Mouse (Mus musculus): ENCODE data around the gene Trpm2.
A peak's percentile ranks its signal among the peaks of the same experiment; 100 is the strongest.
"Not testable (repeated sequence)": the region's sequence is repeated elsewhere in the genome, so short reads cannot be mapped to it uniquely, and the experiment has no call there.

Trpm2 gene

DNA sequence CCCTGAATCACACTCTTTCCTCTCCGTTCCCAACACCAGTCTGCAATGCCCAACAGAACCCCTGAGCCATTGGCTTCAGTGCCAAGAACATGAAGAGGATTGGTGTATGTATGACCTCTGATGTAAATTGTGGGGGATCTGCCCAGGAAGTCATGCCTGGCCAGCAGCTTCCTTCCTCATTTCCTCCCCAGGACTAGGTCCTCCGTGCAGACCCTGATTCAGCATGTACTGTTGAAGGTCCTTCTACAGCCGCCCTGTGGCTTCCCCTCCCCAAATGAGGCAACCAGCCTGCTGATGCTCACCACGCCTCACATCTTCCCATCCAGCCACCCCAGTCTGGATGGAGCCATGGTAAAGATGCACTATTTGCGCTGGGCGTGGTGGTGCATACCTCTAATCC lies at the start of gene Trpm2:
Gene Trpm2 (minus strand): TSS at position 83 of the 400 bp plus-strand sequence.
- no peak for DNase-seq (ENCODE audit: low spot score in 2 of 2)

GRCm38 (mm10) chr10:78019984-78020383 lies 49.6 kb upstream of the Trpm2 start:
- not testable (repeated sequence) for DNase-seq (ENCODE audit: low spot score in 2 of 2)

GRCm38 (mm10) chr10:78019291-78019690 lies 48.9 kb upstream of the Trpm2 start:
- no peak for DNase-seq (ENCODE audit: low spot score in 2 of 2)

GRCm38 (mm10) chr10:78018797-78019203 lies 48.4 kb upstream of the Trpm2 start:
- DNase-seq (ENCODE audit: low spot score in 2 of 2) = peak; percentile 31 to 61

GRCm38 (mm10) chr10:78016366-78016765 lies 46.0 kb upstream of the Trpm2 start:
- no peak for DNase-seq (ENCODE audit: low spot score in 2 of 2)

GRCm38 (mm10) chr10:78015489-78015888 lies 45.1 kb upstream of the Trpm2 start:
- DNase-seq (ENCODE audit: low spot score in 2 of 2) = no peak

DNA sequence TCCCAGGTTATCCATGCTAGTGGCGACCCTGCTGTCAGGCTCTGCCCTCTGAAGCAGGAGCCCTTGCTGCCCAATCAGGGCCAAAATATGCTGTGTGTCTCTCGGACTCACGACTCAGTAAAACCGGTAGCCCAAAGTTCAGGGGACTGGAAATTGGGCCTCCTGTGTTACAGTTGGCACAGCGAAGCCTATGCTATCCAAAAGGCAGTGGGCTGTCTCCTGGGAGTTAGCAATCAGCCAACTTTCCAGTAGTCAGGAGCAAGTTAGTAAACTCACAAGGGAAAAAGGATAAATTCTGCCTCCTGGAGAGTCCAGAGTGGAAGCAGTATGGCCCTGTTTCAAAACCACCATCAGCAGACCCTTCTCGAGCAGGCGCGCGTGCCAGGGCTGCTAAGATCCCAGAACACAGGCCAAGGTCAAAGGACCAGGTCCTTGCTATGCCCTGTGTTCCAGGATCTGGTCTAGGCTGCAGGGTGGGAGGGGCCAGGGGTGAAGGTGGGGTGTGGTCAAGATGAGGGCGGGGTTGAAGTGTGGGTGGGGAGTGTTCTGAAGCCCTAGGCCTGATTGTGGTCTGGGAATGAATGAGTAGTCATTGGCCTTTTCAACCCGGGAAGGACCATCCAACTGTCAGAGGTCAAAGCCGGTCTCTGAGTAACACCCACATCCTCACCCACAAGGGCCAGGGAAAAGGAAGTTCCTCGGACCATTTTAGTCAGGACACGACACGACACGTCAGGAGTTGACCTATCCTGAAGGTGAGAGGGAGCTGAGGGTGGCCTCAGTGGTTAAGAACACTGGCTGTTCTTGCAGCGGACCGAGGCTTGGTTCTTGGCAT lies 42.5 kb upstream of the Trpm2 start:
- DNase-seq (ENCODE audit: low spot score in 2 of 2) = no peak

DNA sequence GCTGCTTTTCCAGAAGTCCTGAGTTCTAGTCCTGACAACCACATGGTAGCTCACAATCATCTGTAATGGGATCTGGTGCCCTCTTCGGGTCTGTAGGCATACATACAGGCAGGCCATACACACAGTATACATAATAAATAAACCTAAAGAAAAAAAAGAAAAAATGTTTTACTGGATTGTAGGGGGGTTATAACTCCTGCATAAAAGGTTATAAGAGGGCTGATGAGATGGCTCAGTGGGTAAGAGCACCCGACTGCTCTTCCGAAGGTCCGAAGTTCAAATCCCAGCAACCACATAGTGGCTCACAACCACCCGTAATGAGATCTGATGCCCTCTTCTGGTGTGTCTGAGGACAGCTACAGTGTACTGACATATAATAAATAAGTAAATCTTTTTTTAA lies 40.8 kb upstream of the Trpm2 start:
- not testable (repeated sequence) for DNase-seq (ENCODE audit: low spot score in 2 of 2)

- no peak for DNase-seq (ENCODE audit: low spot score in 2 of 2)
Observed at GRCm38 (mm10) chr10:78010335-78010734, 40.0 kb upstream of the Trpm2 start.

- no peak for DNase-seq (ENCODE audit: low spot score in 2 of 2)
Observed at GRCm38 (mm10) chr10:78009945-78010293, 39.6 kb upstream of the Trpm2 start, which contains the start of gene Pfkl. Gene Pfkl, minus strand, starts transcription at chr10:78010083.

GRCm38 (mm10) chr10:78009184-78009944 lies 39.0 kb upstream of the Trpm2 start:
- peak; percentile 91 to 92 for DNase-seq (ENCODE audit: low spot score in 2 of 2)

DNA sequence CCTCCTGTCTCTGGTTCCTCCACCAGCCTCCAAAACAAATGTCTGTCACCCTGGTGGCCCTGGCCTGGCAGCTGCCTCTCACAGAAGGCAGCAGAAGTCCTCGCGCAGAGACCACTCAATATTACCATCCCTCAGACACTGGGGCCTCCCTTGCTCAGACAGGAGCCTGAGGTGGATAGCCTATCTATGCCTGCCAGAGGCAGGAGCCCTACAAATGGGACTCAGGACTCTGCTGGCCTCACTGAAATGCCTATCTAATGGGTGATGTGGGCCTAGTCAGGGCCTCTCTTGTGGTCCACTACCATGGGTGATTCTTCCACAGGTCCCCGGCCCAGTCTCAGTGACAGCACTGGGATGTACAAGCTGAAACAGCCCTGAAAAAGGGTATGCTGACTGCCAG lies 37.8 kb upstream of the Trpm2 start:
- DNase-seq (ENCODE audit: low spot score in 2 of 2) = no peak

DNA sequence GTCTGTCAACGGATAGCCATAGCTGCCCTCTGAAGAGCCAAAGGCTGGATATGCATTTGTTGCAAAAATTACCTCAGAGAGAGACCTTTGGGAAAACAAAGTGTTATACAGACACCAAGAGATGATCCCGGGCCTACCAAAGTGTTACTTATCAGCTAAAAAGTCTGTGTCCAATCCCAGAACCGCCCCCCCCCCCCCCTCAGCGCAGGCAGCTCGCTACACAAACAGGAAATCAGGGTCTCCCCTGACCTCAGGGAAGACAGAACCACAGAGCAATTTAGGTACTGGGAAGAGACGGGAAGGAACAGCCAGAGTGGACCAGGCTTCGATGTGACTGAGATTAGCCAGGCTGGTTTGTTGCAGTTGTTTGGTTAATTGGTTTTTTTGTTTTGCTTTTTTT lies 36.8 kb upstream of the Trpm2 start:
- DNase-seq (ENCODE audit: low spot score in 2 of 2) = no peak

- no peak for DNase-seq (ENCODE audit: low spot score in 2 of 2)
Observed at GRCm38 (mm10) chr10:78005791-78006438, 35.6 kb upstream of the Trpm2 start.

GRCm38 (mm10) chr10:78004479-78005100 lies 34.2 kb upstream of the Trpm2 start:
- no peak for DNase-seq (ENCODE audit: low spot score in 2 of 2)

GRCm38 (mm10) chr10:78002316-78002715 lies 32.0 kb upstream of the Trpm2 start:
- DNase-seq (ENCODE audit: low spot score in 2 of 2) = no peak

GRCm38 (mm10) chr10:78001796-78002195 lies 31.4 kb upstream of the Trpm2 start:
- no peak for DNase-seq (ENCODE audit: low spot score in 2 of 2)

DNA sequence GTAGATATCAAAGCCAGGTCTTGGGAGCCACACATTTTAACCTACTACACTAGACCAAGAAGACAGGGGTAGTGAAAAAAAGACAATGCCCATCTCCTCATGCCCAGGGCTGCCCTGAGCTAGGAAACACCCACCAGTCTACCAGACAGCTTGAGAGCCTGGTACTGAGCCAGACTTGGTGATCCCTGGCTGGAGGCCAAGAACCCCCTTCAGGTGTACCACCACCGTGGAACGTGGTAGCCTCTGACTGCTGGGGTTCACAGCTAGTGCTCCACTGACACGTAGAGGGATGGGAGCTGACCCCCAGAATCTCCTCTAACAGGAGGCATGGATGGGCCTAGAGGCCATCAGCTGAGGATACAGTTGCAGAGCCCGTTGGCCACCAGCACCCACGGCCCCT lies 29.8 kb upstream of the Trpm2 start:
- DNase-seq (ENCODE audit: low spot score in 2 of 2) = no peak

- DNase-seq (ENCODE audit: low spot score in 2 of 2) = no peak
Observed at GRCm38 (mm10) chr10:77995639-77996038, 25.3 kb upstream of the Trpm2 start.

GRCm38 (mm10) chr10:77985775-77986174 lies 15.4 kb upstream of the Trpm2 start:
- no peak for DNase-seq (ENCODE audit: low spot score in 2 of 2)

GRCm38 (mm10) chr10:77984660-77985059 lies 14.3 kb upstream of the Trpm2 start:
- DNase-seq (ENCODE audit: low spot score in 2 of 2) = peak; percentile 43 to 48

Measured in urinary bladder, adult 18-20 months (tissue).